Mouse (Mus musculus) intestine, postnatal 0 days (tissue): ENCODE results near the gene Gng2. TPM values are rescaled to one million over a fixed set of nuclear protein-coding genes. Genes with fewer than 3 reads are reported as not detected.

Experiments
- ATAC-seq: fragments of 200-750 bp; cut with Nextera tagmentation; 2 replicates; pipeline ENCODE4 v1.8.0; 2017; ENCODE audit warnings: mild to moderate bottlenecking, moderate TSS enrichment, moderate library complexity
- H3K27ac ChIP-seq: fragments of 300-500 bp; sonication (generic); 2 replicates; pipeline ENCODE4 v1.5.1; 2014; ENCODE audit warnings: mild to moderate bottlenecking, low read depth, low read length, moderate library complexity
- H3K27me3 ChIP-seq: fragments of 300-500 bp; sonication (generic); replicated peaks from 2 replicates; pipeline ENCODE4 v1.6.1; 2014; ENCODE audit warnings: low read length, mixed read lengths; ENCODE audit not compliant: control insufficient read depth, insufficient read depth
- H3K36me3 ChIP-seq: fragments of 300-500 bp; sonication (generic); 2 replicates; pipeline ENCODE4 v1.6.1; 2014; ENCODE audit warnings: mild to moderate bottlenecking, moderate library complexity; ENCODE audit not compliant: control insufficient read depth, insufficient read depth
- H3K4me1 ChIP-seq: fragments of 300-500 bp; sonication (generic); replicated peaks from 2 replicates; pipeline ENCODE4 v1.6.1; 2014; ENCODE audit warnings: antibody characterized with exemption, low read length, mixed read lengths; ENCODE audit not compliant: control insufficient read depth, insufficient read depth
- H3K4me2 ChIP-seq: fragments of 300-500 bp; sonication (generic); replicated peaks from 2 replicates; pipeline ENCODE4 v1.6.1; 2014; ENCODE audit warnings: low read depth, mild to moderate bottlenecking, moderate library complexity
- H3K4me3 ChIP-seq: fragments of 300-500 bp; sonication (generic); 2 replicates; pipeline ENCODE4 v1.5.1; 2014; ENCODE audit warnings: low read depth, low read length
- H3K9ac ChIP-seq: fragments of 300-500 bp; sonication (generic); 2 replicates; pipeline ENCODE4 v1.6.1; 2014; ENCODE audit warnings: mild to moderate bottlenecking, low read depth, low read length
- H3K9me3 ChIP-seq: fragments of 300-500 bp; sonication (generic); 2 replicates; pipeline ENCODE4 v1.6.1; 2016; ENCODE audit warnings: mixed run types; ENCODE audit not compliant: control insufficient read depth
- CTCF ChIP-seq: sonication (generic); IDR thresholded peaks from 2 replicates; pipeline ENCODE4 v1.5.1; 2016; ENCODE audit warnings: low read depth, mild to moderate bottlenecking, control low read depth, antibody characterized with exemption, moderate library complexity
- WGBS: fragments of 180-500 bp; shearing (Covaris S2); extraction: QIAGEN DNeasy Blood & Tissue Kit; methylation state at CpG from one replicate; pipeline ENCODE4 v1.1.7; 2014; 5-methylcytosine and 5-hydroxymethylcytosine counted together
- polyA plus RNA-seq: library from polyadenylated mRNA; unstranded; fragments of >200 nt; fragmentation: Nextera tagmentation; extraction: Ambion mirVana; gene quantifications from 2 replicates; pipeline ENCODE4 v1.2.1, GENCODE M21; 2015

Gng2 gene
- polyA plus RNA-seq, 1 experiment from 2014 or later: 22.2 TPM

DNA sequence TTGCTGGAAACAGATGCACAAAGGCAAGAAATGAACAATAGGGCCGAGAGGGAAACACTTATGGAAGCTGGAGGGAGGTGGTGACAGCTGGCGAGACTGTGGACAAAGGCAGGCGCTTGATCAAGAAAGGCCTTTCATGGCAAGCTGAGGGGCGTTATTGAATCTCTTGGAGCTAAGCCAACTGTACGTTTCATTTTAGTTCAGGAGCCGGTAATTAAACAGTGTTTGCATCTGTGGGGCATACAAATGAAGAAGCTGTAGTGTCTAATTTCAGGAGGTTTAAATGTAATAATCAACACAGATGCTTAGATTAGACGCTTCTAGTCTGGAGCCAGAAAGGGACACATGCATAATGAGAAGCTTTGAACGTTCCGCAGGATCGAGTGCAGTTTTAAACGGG, 151.9 kb downstream of the Gng2 start:
- ATAC-seq: no peak
- H3K27me3 ChIP-seq: no peaks in the 10 kb centered on the region
- H3K27ac ChIP-seq: no peak overlapping the region
- no peaks in the 10 kb centered on the region for H3K9me3 ChIP-seq
- TF ChIP-seq CTCF: no peak
- no peak overlapping the region for H3K4me2 ChIP-seq
- no peak overlapping the region for H3K9ac ChIP-seq
- no peak overlapping the region for H3K4me3 ChIP-seq
- no peaks in the 10 kb centered on the region for H3K4me1 ChIP-seq
- 0 out of 2 replicates have a peak, but pooled peaks cover 8% of the 10 kb centered on the region for H3K36me3 ChIP-seq
- 77% methylated on average over 11 of the region's 11 CpGs for WGBS

DNA sequence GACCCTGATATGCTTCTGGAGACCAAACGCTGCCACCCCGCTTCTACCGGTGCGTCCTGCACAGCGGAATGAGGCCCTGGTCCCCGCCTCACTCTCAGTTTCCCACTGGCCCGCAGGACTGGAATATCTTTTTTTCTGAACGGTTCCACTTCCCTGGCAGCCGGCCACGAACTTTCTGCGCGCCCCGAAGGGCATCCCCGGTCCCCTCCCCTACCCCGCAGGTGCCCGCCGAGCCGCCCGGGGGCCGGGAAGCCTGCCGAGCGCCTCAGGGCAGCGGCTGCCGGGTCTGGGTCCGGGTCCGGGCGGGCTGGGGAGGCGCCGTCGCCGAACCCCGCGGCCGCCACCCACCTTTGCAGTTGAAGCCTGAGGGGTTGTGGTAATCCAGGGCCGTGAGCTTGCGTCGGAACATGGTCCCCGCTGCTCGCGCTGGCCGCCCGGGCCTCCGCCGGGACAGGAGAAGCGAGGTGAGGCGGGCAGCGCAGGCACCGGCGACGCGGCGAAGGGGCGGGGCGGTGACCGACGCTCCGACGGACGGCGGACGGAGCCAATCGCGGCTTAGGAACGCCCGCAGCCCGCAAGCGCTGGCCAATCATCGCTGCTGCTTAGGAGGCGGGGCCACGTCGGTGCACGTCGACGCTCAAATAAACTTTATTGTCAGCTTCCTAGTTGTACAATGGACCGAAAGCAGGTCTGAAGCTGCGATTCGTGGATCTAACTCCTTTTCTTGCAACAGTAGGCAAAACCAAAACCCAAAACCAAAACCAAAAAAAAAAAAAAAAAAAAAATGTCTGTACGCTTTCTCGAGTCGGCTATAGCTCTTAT, 153.9 kb downstream of the Gng2 start, which contains the start of gene Rtraf:
Rtraf (minus strand) TSS at position 504 of the 822 bp plus-strand sequence.
- under 1% methylated on average over 80 of the region's 80 CpGs for WGBS
- no peak for TF ChIP-seq CTCF

More for the DNA sequence above, 153.9 kb downstream of the Gng2 start, which contains the start of gene Rtraf:
- H3K27me3 ChIP-seq: no peaks in the 10 kb centered on the region
- H3K9me3 ChIP-seq: no peaks in the 10 kb centered on the region
- H3K27ac ChIP-seq: peak within 1 kb of the TSS; percentile 80
- peak within 1 kb of the TSS; percentile 82 for H3K4me2 ChIP-seq
- peaks cover 19% of the 10 kb centered on the region for H3K36me3 ChIP-seq
- peak within 1 kb of the TSS; percentile 96 for H3K4me3 ChIP-seq
- ATAC-seq: peak; percentile 99
- peak within 1 kb of the TSS; percentile 90 for H3K9ac ChIP-seq
- H3K4me1 ChIP-seq: no peaks in the 10 kb centered on the region

Other genes with a start within 250 kb of the Gng2 start
- 20.0 and 21.8 TPM in 2 replicates for gene Nid2, start 226.4 kb downstream of the Gng2 start, polyA plus RNA-seq
- 209 TPM in 2 replicates for gene Rtraf, start 153.8 kb downstream of the Gng2 start, polyA plus RNA-seq
- 49.8 and 55.6 TPM in 2 replicates for gene Saysd1, start 160.9 kb upstream of the Gng2 start, polyA plus RNA-seq
- 10.0 and 10.9 TPM in 2 replicates for gene Kcnk5, start 204.2 kb upstream of the Gng2 start, polyA plus RNA-seq